Mouse (Mus musculus): Measurements from ENCODE around the gene Exosc7.
A peak's percentile ranks its signal among the peaks of the same experiment; 100 is the strongest.

The Exosc7 gene

GRCm38 (mm10) chr9:123138891-123139474 is 26.0 kb downstream of the Exosc7 start:
- DNase-seq (ENCODE audit: low spot score): peak; percentile 60

- DNase-seq (ENCODE audit: low spot score): no peak
Observed at GRCm38 (mm10) chr9:123139887-123140614, 27.0 kb downstream of the Exosc7 start.

GRCm38 (mm10) chr9:123148430-123148829 is 35.4 kb downstream of the Exosc7 start:
- no peak for DNase-seq (ENCODE audit: low spot score)

DNA sequence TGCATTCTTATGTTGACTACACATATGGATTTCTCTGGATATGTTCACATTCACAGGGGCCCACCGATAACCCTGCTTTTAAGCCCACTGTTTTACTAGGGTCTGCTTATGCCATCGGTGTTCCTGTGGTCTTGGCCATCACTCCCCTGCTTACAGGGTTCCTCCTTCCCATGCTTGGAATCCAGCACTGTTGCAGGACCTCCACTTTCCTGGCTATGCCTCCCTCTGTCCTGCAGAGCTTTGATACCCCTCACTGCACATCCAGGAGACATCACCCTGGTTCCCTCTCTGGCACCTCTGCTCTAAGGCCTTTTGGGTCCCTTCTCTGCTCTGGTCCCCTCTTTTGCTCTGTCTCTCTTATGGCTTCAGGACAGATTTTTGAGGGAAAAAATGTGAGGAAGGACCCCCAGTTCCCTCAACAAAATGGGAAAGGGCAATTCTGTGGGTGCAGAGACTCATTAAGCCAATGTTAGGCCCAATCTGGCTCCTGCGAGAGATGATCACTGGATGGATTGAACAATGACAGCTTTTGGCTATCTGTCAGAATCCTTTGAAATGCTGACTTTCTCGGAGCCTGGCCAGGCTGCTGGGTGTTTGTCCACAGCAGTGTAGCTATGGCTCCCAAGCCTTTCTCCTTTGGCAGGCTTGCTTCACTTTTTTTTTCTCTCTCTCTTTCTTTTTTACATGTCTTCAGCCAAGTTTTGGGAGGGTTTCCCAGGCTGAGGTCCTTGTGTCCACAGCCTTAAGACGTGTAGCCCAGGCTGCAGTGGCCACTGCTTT is 37.4 kb downstream of the Exosc7 start, which contains the start of gene Clec3b:
Gene Clec3b, plus strand, starts transcription at position 706 of the 780 bp plus-strand sequence.
- peak; percentile 39 for DNase-seq (ENCODE audit: low spot score)

DNA sequence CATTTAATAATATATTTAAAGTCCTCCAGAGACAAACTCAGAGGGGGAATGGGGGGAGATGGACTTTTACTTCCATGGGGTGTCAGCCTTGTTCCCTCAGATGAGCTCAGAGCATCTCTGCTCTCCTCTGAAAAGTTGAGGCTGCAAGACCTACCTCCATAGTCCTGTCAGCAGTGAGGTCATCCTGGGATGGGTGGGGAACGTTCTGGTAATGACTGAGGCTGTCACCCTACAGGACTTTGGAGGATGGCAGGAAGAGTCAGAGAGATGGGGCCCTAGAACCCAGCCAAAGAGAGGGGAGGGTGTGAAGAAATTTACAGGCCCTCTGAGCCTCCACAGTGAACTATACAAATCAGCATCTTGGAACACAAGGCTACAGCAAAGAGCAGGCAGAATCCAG is 38.5 kb downstream of the Exosc7 start:
- no peak for DNase-seq (ENCODE audit: low spot score)

- no peak for DNase-seq (ENCODE audit: low spot score)
Observed at GRCm38 (mm10) chr9:123152026-123152425, 39.0 kb downstream of the Exosc7 start.

- DNase-seq (ENCODE audit: low spot score): no peak
Observed at GRCm38 (mm10) chr9:123153121-123153520, 40.1 kb downstream of the Exosc7 start.

GRCm38 (mm10) chr9:123156910-123157361 is 43.9 kb downstream of the Exosc7 start:
- peak; percentile 61 for DNase-seq (ENCODE audit: low spot score)

DNA sequence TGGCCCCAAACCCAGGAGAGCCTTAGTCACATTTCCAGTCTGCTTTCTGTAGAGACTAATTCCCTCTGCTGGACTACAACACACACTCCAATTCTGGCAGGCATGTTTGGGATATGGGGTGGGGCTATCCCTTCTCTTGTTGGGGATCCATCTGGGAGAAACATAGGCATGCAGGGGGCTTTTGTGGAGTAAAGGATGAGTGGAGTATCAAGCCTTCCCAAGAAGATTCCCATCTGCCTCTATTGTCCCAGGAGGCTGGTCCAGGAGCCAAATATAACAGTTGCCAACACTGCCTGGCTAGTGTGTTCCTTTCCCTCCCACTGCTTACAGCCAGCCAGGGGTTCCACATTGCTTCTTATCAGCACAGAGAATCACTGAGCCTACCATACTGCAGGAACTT is 44.7 kb downstream of the Exosc7 start:
- DNase-seq (ENCODE audit: low spot score): no peak

- DNase-seq (ENCODE audit: low spot score): no peak
Observed at GRCm38 (mm10) chr9:123158125-123158836, 45.3 kb downstream of the Exosc7 start.

- peak; percentile 69 for DNase-seq (ENCODE audit: low spot score)
Observed at GRCm38 (mm10) chr9:123159330-123159729, 46.3 kb downstream of the Exosc7 start.

DNA sequence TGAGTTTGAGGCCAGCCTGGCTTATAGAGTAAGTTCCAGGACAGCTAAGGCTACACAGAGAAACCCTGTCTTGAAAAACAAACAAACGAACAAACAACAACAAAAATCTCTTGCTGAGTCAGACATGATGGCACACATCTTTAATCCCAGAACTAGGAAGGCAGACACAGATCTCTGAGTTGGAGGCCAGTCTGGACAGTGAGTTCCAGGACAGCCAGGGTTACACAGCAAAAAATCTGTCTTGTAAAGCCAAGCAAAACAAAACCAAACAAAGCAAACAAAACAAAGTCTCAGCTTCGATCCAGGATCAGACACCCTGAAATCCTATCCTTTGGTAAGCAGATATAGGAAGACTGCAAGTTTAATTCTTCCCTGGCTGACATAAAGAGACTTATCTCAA is 48.8 kb downstream of the Exosc7 start:
- DNase-seq (ENCODE audit: low spot score): no peak

GRCm38 (mm10) chr9:123162985-123163694 is 50.1 kb downstream of the Exosc7 start:
- DNase-seq (ENCODE audit: low spot score): no peak

DNA sequence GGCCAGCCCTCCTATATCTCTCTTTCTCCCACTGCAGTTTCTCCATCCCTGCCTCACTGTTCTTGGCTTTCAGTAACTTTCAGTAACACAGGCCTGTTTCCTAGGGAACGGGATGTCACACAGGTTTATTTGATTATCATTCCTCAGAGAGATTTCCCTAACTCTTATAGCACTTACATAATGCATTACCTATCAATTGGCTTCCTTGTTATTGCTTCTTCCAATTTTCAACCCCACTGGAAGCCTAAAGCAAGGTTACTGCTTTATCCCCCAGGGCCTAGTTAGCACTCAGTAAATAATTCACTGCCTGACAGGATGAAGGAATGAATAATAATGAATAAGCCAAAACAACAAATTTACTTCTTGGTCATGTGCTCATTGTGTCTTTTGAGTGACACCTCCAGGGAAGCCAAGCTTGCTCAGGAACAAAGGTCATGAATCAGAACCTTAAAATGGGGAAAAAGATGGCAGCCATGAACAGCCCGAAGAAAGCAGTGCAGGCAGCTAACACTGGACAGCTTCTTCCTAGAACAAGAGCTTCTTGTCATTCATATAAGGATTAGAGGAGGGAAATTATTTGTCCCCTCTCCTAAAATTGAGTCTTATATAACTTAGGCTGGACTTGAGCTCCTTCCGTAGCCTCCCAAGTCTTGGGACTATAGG is 52.9 kb downstream of the Exosc7 start:
- DNase-seq (ENCODE audit: low spot score): no peak

GRCm38 (mm10) chr9:123173760-123174159 is 60.7 kb downstream of the Exosc7 start:
- DNase-seq (ENCODE audit: low spot score): no peak

GRCm38 (mm10) chr9:123174356-123174755 is 61.3 kb downstream of the Exosc7 start:
- no peak for DNase-seq (ENCODE audit: low spot score)

DNA sequence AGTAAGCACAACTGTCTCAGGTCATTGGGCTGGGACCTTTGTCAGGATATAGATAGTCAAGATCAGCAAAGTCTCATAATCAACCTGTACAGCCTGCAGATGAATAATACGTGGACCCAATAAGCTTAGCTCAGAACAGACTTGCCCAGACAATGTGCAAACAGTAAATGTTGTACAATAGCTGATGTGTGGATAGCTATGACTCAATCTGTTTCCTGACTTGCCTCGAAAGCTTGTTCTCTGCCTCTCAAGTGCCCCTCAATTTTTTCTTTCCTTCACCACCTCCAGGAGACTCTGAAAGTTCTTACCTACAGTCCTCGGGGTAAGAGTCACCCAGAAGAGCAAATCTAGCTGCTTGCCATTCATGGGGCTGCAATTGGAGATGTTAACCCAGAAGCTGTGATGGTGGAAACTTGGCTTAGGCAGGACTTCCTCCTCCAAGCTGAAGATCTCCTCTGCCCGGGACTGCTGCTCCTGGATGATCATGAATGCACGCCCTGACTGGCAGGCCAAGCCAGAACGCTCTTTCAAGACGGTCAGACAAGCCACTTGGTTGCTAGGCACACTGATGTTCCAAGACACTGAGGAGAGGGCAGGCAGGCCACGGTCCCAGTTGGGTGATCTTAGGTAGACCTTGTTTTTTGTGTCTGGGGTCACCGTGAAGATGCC is 64.5 kb downstream of the Exosc7 start:
- DNase-seq (ENCODE audit: low spot score): no peak

DNA sequence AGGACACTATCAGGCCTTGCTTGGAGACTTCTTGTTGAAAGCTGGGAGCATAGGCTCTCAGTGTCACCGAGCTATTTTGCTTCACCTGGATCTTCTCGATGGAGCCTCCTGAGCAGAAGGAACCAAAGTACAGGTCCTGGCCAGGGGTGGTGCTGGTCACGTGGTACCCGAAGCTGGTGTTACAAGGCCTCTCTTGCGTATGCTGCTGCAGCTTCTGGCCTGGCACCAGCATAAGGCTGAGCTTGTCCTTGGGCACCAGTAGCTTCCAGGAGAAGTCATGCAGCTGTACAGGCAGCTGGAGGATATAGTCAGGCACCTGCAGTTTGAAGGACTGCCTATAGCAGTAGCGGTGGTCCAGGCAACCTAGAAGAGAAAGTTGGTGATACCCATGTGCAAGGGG is 67.0 kb downstream of the Exosc7 start:
- DNase-seq (ENCODE audit: low spot score): no peak

DNA sequence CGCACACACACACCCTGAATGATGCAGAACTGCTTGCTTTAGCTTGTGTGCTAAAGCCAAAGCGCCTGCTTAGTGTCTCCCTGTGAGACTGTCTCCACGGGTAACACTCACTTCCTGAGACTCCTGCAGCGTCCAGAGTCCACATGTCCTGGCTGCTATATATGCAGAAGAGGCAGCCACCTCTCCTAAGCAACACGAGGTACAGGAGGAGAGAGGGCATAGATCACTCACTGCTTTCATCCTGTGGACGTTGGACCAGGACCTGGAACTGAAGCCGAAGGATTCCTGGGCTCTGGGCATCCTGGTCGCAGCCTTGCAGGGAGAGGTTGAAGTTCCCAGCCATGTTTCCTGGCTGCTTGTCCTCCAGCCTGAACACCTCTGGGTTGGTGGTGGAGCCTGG is 70.2 kb downstream of the Exosc7 start:
- no peak for DNase-seq (ENCODE audit: low spot score)

DNA sequence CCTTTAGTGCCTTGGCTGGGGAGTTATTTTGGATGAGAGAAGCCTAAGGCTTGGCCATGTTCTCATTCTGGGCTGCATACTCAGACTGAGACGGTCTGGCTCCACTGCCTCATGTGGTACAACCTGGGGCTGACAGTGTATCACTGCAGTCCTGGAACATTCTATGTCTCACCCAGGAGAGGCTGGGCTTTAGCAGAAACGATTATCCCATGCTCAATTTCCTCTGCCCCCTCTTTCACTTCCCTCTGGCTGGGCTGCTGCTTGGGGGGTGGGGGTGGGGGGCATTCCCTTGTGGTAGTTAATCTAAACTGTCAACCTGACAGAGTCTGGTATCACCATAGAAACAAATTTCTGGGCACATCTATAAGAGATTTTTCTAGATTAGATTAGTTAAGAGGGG is 72.5 kb downstream of the Exosc7 start:
- no peak for DNase-seq (ENCODE audit: low spot score)

Data from ovary, postnatal 14 days (tissue).